Mouse (Mus musculus) limb, embryonic 15.5 days (tissue): ENCODE results near the gene Rpl10. TPM values are rescaled to one million over a fixed set of nuclear protein-coding genes. Genes with fewer than 3 reads are reported as not detected.

Experiments used
- ATAC-seq: fragments of 200-750 bp; cut with Nextera tagmentation; 2 replicates; pipeline ENCODE4 v1.8.0; 2017; ENCODE audit warnings: low read depth, moderate TSS enrichment; ENCODE audit not compliant: insufficient number of reproducible peaks, low FRiP score, low TSS enrichment
- H3K27ac ChIP-seq: fragments of 300-500 bp; sonication (generic); 2 replicates; pipeline ENCODE4 v1.5.1; 2015; ENCODE audit warnings: moderate library complexity, mild to moderate bottlenecking, inconsistent platforms
- H3K27me3 ChIP-seq: fragments of 300-500 bp; sonication (generic); 2 replicates; pipeline ENCODE4 v1.6.1; 2015; ENCODE audit warnings: inconsistent platforms
- H3K36me3 ChIP-seq: fragments of 300-500 bp; sonication (generic); 2 replicates; pipeline ENCODE4 v1.6.1; 2015; ENCODE audit warnings: inconsistent platforms
- H3K4me1 ChIP-seq: fragments of 300-500 bp; sonication (generic); 2 replicates; pipeline ENCODE4 v1.6.1; 2015; ENCODE audit warnings: inconsistent platforms
- H3K4me2 ChIP-seq: fragments of 300-500 bp; sonication (generic); 2 replicates; pipeline ENCODE4 v1.6.1; 2015; ENCODE audit warnings: mild to moderate bottlenecking, inconsistent platforms
- H3K4me3 ChIP-seq: fragments of 300-500 bp; sonication (generic); 2 replicates; pipeline ENCODE4 v1.5.1; 2015; ENCODE audit warnings: mild to moderate bottlenecking, inconsistent platforms
- H3K9ac ChIP-seq: fragments of 300-500 bp; sonication (generic); 2 replicates; pipeline ENCODE4 v1.6.1; 2015; ENCODE audit warnings: inconsistent platforms
- H3K9me3 ChIP-seq: fragments of 300-500 bp; sonication (generic); 2 replicates; pipeline ENCODE4 v1.6.1; 2016; ENCODE audit warnings: inconsistent platforms
- WGBS: fragments of 180-500 bp; shearing (Covaris S2); methylation state at CpG from one replicate; pipeline ENCODE4 v1.1.7; 2015; 5-methylcytosine and 5-hydroxymethylcytosine counted together
- polyA plus RNA-seq: library from polyadenylated mRNA; unstranded; fragments of >200 nt; fragmentation: Nextera tagmentation; extraction: Ambion mirVana; gene quantifications from 2 replicates; pipeline ENCODE4 v1.2.1, GENCODE M21; 2015

Gene Rpl10
- polyA plus RNA-seq, result 675 and 811 TPM in 2 replicates

- no peaks in the 10 kb centered on the region for H3K27me3 ChIP-seq
- WGBS, result 23% methylated on average over 42 of the region's 42 CpGs
- H3K4me3 ChIP-seq, result peak within 1 kb of the TSS; percentile 52
- H3K27ac ChIP-seq, result peak within 1 kb of the TSS; percentile 97
- no peaks in the 10 kb centered on the region for H3K9me3 ChIP-seq
- H3K4me2 ChIP-seq, result peak within 1 kb of the TSS; percentile 41
- peak within 1 kb of the TSS; percentile 67 for H3K9ac ChIP-seq
- peaks cover 7% of the 10 kb centered on the region; the same call in 1 of the 2 replicates for H3K4me1 ChIP-seq
- ATAC-seq, result peak; percentile 93
- no peaks in the 10 kb centered on the region for H3K36me3 ChIP-seq
Observed at GRCm38 (mm10) chrX:74270062-74270901, at the start of gene Rpl10. Rpl10 (plus strand) TSS chrX:74270812.

- Histone ChIP-seq H3K4me1 (no peaks in the 10 kb centered on the region), H3K4me2 (no peak overlapping the region), H3K9ac (no peak overlapping the region), H3K36me3 (peaks cover 98% of the 10 kb centered on the region), H3K9me3 (no peaks in the 10 kb centered on the region), H3K4me3 (no peak overlapping the region), H3K27ac (no peak overlapping the region), H3K27me3 (no peaks in the 10 kb centered on the region)
- WGBS, result 74% methylated on average over 1 of the region's 1 CpGs
- no peak for ATAC-seq
Observed at GRCm38 (mm10) chrX:74230038-74230437, 40.6 kb upstream of the Rpl10 start.

GRCm38 (mm10) chrX:74233196-74233595 lies 37.4 kb upstream of the Rpl10 start:
- no peak overlapping the region for H3K4me2 ChIP-seq
- 91% methylated on average over 5 of the region's 5 CpGs for WGBS
- no peak for ATAC-seq
- H3K4me3 ChIP-seq, result no peak overlapping the region
- no peaks in the 10 kb centered on the region for H3K27me3 ChIP-seq
- no peaks in the 10 kb centered on the region for H3K9me3 ChIP-seq
- peaks cover 95% of the 10 kb centered on the region for H3K36me3 ChIP-seq
- H3K4me1 ChIP-seq, result no peaks in the 10 kb centered on the region
- H3K27ac ChIP-seq, result no peak overlapping the region
- H3K9ac ChIP-seq, result no peak overlapping the region

GRCm38 (mm10) chrX:74240332-74240731 lies 30.3 kb upstream of the Rpl10 start:
- ATAC-seq, result no peak

GRCm38 (mm10) chrX:74243396-74243795 lies 27.2 kb upstream of the Rpl10 start:
- no peaks in the 10 kb centered on the region for H3K9me3 ChIP-seq
- no peak overlapping the region for H3K27ac ChIP-seq
- H3K4me1 ChIP-seq, result peaks cover 4% of the 10 kb centered on the region; the same call in 1 of the 2 replicates
- peaks cover 44% of the 10 kb centered on the region for H3K36me3 ChIP-seq
- 80% methylated on average over 2 of the region's 2 CpGs for WGBS
- no peaks in the 10 kb centered on the region for H3K27me3 ChIP-seq
- peak overlapping the region; percentile 53 for H3K4me3 ChIP-seq
- no peak for ATAC-seq
- no peak overlapping the region for H3K9ac ChIP-seq
- H3K4me2 ChIP-seq, result peak overlapping the region; percentile 47

More at GRCm38 (mm10) chrX:74240332-74240731, 30.3 kb upstream of the Rpl10 start:
- no peak overlapping the region for H3K27ac ChIP-seq
- H3K4me3 ChIP-seq, result no peak overlapping the region
- H3K4me1 ChIP-seq, result peaks cover 4% of the 10 kb centered on the region; the same call in 1 of the 2 replicates
- no peak overlapping the region for H3K9ac ChIP-seq
- H3K4me2 ChIP-seq, result no peak overlapping the region
- 90% methylated on average over 4 of the region's 4 CpGs for WGBS
- H3K36me3 ChIP-seq, result peaks cover 69% of the 10 kb centered on the region
- no peaks in the 10 kb centered on the region for H3K9me3 ChIP-seq
- H3K27me3 ChIP-seq, result no peaks in the 10 kb centered on the region

- H3K27ac ChIP-seq, result peak overlapping the region; percentile 47; the same call in 1 of the 2 replicates
- peak overlapping the region; percentile 53 for H3K4me3 ChIP-seq
- 56% methylated on average over 3 of the region's 3 CpGs for whole genome bisulfite sequencing
- H3K27me3 ChIP-seq, result no peaks in the 10 kb centered on the region
- ATAC-seq, result no peak
- H3K9me3 ChIP-seq, result no peaks in the 10 kb centered on the region
- H3K4me2 ChIP-seq, result peak overlapping the region; percentile 47
- H3K9ac ChIP-seq, result no peak overlapping the region
- peaks cover 40% of the 10 kb centered on the region for H3K36me3 ChIP-seq
- peaks cover 4% of the 10 kb centered on the region; the same call in 1 of the 2 replicates for H3K4me1 ChIP-seq
Observed at GRCm38 (mm10) chrX:74243807-74244206, 26.8 kb upstream of the Rpl10 start.

- 21% methylated on average over 3 of the region's 3 CpGs for WGBS
- peaks cover 32% of the 10 kb centered on the region for H3K36me3 ChIP-seq
- no peaks in the 10 kb centered on the region for H3K27me3 ChIP-seq
Observed at GRCm38 (mm10) chrX:74244614-74245083, 26.0 kb upstream of the Rpl10 start.

GRCm38 (mm10) chrX:74245107-74245506 lies 25.5 kb upstream of the Rpl10 start:
- peak overlapping the region; percentile 53 for H3K4me3 ChIP-seq
- H3K9me3 ChIP-seq, result no peaks in the 10 kb centered on the region
- H3K4me2 ChIP-seq, result peak overlapping the region; percentile 47
- peaks cover 29% of the 10 kb centered on the region for H3K36me3 ChIP-seq
- no peaks in the 10 kb centered on the region for H3K27me3 ChIP-seq
- 19% methylated on average over 1 of the region's 1 CpGs for WGBS
- peak overlapping the region; percentile 56; the same call in 1 of the 2 replicates for H3K9ac ChIP-seq
- peak overlapping the region; percentile 93 for H3K27ac ChIP-seq
- peaks cover 10% of the 10 kb centered on the region; the same call in 1 of the 2 replicates for H3K4me1 ChIP-seq
- no peak for ATAC-seq

More at GRCm38 (mm10) chrX:74244614-74245083, 26.0 kb upstream of the Rpl10 start:
- Histone ChIP-seq H3K4me2 (peak overlapping the region; percentile 47), H3K27ac (peak overlapping the region; percentile 93), H3K9ac (peak overlapping the region; percentile 56; the same call in 1 of the 2 replicates), H3K4me3 (peak overlapping the region; percentile 53), H3K9me3 (no peaks in the 10 kb centered on the region), H3K4me1 (peaks cover 6% of the 10 kb centered on the region; the same call in 1 of the 2 replicates)
- peak; percentile 68 for ATAC-seq

- Histone ChIP-seq H3K9ac (peak overlapping the region; percentile 56), H3K4me1 (peaks cover 11% of the 10 kb centered on the region; the same call in 1 of the 2 replicates), H3K27ac (peak overlapping the region; percentile 93), H3K36me3 (peaks cover 23% of the 10 kb centered on the region), H3K9me3 (no peaks in the 10 kb centered on the region), H3K27me3 (no peaks in the 10 kb centered on the region), H3K4me3 (peak overlapping the region; percentile 53), H3K4me2 (peak overlapping the region; percentile 47)
- 34% methylated on average over 21 of the region's 21 CpGs for WGBS
- ATAC-seq, result peak; percentile 44; the same call in 1 of the 2 replicates
Observed at GRCm38 (mm10) chrX:74245687-74246086, 24.9 kb upstream of the Rpl10 start.

GRCm38 (mm10) chrX:74246213-74246681 lies 24.4 kb upstream of the Rpl10 start:
- Histone ChIP-seq H3K9me3 (no peaks in the 10 kb centered on the region), H3K4me3 (peak overlapping the region; percentile 53), H3K36me3 (peaks cover 17% of the 10 kb centered on the region), H3K4me2 (peak overlapping the region; percentile 47), H3K27me3 (no peaks in the 10 kb centered on the region), H3K4me1 (peaks cover 11% of the 10 kb centered on the region; the same call in 1 of the 2 replicates), H3K27ac (peak overlapping the region; percentile 93), H3K9ac (peak overlapping the region; percentile 56)
- peak; percentile 85 for ATAC-seq
- whole genome bisulfite sequencing, result 25% methylated on average over 34 of the region's 38 CpGs

GRCm38 (mm10) chrX:74246693-74247092 lies 23.9 kb upstream of the Rpl10 start:
- peak overlapping the region; percentile 46 for H3K4me2 ChIP-seq
- peak overlapping the region; percentile 86 for H3K27ac ChIP-seq
- no peak for ATAC-seq

More at GRCm38 (mm10) chrX:74246693-74247092, 23.9 kb upstream of the Rpl10 start:
- Histone ChIP-seq H3K36me3 (peaks cover 13% of the 10 kb centered on the region), H3K27me3 (no peaks in the 10 kb centered on the region), H3K4me1 (peaks cover 11% of the 10 kb centered on the region; the same call in 1 of the 2 replicates), H3K9me3 (no peaks in the 10 kb centered on the region), H3K4me3 (peak overlapping the region; percentile 53), H3K9ac (no peak overlapping the region)
- 25% methylated on average over 13 of the region's 15 CpGs for WGBS
